Mouse (Mus musculus) limb, embryonic 14.5 days (tissue): ENCODE measurements around the gene Mrvi1. TPM values are rescaled to one million over a fixed set of nuclear protein-coding genes. Genes with fewer than 3 reads are reported as not detected.

Source experiments
- ATAC-seq: fragments of 200-750 bp; cut with Nextera tagmentation; 2 replicates; pipeline ENCODE4 v1.8.0; 2017; ENCODE audit warnings: low read depth, moderate number of reproducible peaks, moderate TSS enrichment; ENCODE audit not compliant: low FRiP score
- DNase-seq: peaks from one replicate; pipeline ENCODE4 v3.0.0-alpha.2; 2015; ENCODE audit warnings: low spot score
- H3K27ac ChIP-seq: fragments of 300-500 bp; sonication (generic); replicated peaks from 2 replicates; pipeline ENCODE4 v1.5.1; 2014; ENCODE audit warnings: low read depth, mild to moderate bottlenecking, low read length, moderate library complexity, mixed read lengths
- H3K27me3 ChIP-seq: fragments of 300-500 bp; sonication (generic); 2 replicates; pipeline ENCODE4 v1.6.1; 2014; ENCODE audit warnings: low read length, mixed read lengths; ENCODE audit not compliant: control insufficient read depth, insufficient read depth
- H3K36me3 ChIP-seq: fragments of 300-500 bp; sonication (generic); 2 replicates; pipeline ENCODE4 v1.6.1; 2014; ENCODE audit warnings: mild to moderate bottlenecking, low read length, moderate library complexity, mixed read lengths; ENCODE audit not compliant: control insufficient read depth, insufficient read depth
- H3K4me1 ChIP-seq: fragments of 300-500 bp; sonication (generic); 2 replicates; pipeline ENCODE4 v1.6.1; 2014; ENCODE audit warnings: antibody characterized with exemption, low read length, mixed read lengths; ENCODE audit not compliant: control insufficient read depth, insufficient read depth
- H3K4me2 ChIP-seq: fragments of 300-500 bp; sonication (generic); replicated peaks from 2 replicates; pipeline ENCODE4 v1.6.1; 2014; ENCODE audit warnings: low read depth, mild to moderate bottlenecking, low read length, moderate library complexity; ENCODE audit not compliant: severe bottlenecking
- H3K4me3 ChIP-seq: fragments of 300-500 bp; sonication (generic); replicated peaks from 2 replicates; pipeline ENCODE4 v1.5.1; 2014; ENCODE audit warnings: low read length
- H3K9ac ChIP-seq: fragments of 300-500 bp; sonication (generic); 2 replicates; pipeline ENCODE4 v1.6.1; 2014; ENCODE audit warnings: mild to moderate bottlenecking, low read depth, low read length, moderate library complexity; ENCODE audit not compliant: severe bottlenecking
- H3K9me3 ChIP-seq: fragments of 300-500 bp; sonication (generic); 2 replicates; pipeline ENCODE4 v1.6.1; 2016; ENCODE audit warnings: low read length; ENCODE audit not compliant: control insufficient read depth
- POLR2A ChIP-seq: fragments of 200-500 bp; IDR thresholded peaks from 2 replicates; pipeline ENCODE4 v1.8.0; 2012; ENCODE audit warnings: inconsistent platforms, mild to moderate bottlenecking, moderate library complexity, borderline replicate concordance; ENCODE audit not compliant: insufficient read depth, insufficient read length; ENCODE audit errors: extremely low read depth
- WGBS: fragments of 180-500 bp; shearing (Covaris S2); extraction: QIAGEN DNeasy Blood & Tissue Kit; methylation state at CpG from one replicate; pipeline ENCODE4 v1.1.7; 2014; 5-methylcytosine and 5-hydroxymethylcytosine counted together
- polyA plus RNA-seq, 2 experiments: library from polyadenylated mRNA; depleted of rRNA in 1 of 2; stranded (reverse) in 1 of 2; unstranded in 1 of 2; fragments of >200 nt; fragmentation: Nextera tagmentation in 1 of 2; extraction: Ambion mirVana in 1 of 2; gene quantifications; 2 replicates each; pipeline versions ENCODE4 v1.2.1 to v1.2.3; 2012 to 2014

Mrvi1 gene
- polyA plus RNA-seq, 2 experiments, result 1.0 to 1.2 TPM

DNA sequence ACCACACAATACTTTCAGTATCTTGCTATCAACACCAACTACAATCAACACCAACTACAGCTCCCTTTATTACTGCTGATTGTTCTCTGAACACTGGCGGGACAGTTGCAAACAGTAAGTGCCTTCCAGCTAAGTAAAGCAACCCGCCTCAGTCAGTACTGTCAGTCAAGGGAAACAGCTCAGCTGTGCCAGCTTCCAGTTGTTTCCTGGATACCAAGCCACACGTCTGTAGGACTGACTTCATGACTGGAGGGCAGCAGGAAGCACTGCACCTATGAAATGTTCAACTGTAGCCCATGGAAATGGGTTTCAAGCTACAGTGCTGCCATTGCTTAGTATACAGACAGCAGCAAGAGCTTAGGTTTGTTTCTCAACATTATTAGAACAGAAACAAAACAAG, 147.7 kb downstream of the Mrvi1 start:
- H3K27ac ChIP-seq, result no peak overlapping the region
- 57% methylated on average over 3 of the region's 3 CpGs for WGBS
- no peaks in the 10 kb centered on the region for H3K9me3 ChIP-seq
- H3K4me3 ChIP-seq, result no peak overlapping the region
- ATAC-seq (no peak), DNase-seq (no peak)
- TF ChIP-seq POLR2A, result no peak
- H3K27me3 ChIP-seq, result no peaks in the 10 kb centered on the region
- peaks cover 13% of the 10 kb centered on the region for H3K36me3 ChIP-seq
- no peaks in the 10 kb centered on the region for H3K4me1 ChIP-seq
- H3K4me2 ChIP-seq, result no peak overlapping the region
- H3K9ac ChIP-seq, result no peak overlapping the region

DNA sequence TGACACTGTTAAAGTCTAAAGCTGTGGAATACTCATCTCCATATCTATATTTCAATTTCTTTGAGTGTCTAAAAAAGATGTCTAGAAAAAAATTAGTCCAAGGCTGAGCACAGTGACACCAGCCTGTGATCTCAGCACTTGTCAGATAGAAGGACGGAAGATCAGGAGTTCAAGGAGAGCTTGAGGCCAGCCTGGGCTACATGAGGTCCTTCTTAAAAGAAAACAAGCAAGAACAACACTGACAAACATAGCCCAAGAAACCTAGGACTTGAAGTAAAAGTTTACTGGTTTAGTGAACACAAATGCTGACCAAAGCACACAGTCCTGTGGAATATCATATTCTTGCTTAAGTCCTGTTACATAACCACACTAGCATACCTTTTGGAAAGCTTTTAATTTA, 148.2 kb downstream of the Mrvi1 start:
- ATAC-seq (no peak), DNase-seq (no peak)
- H3K9me3 ChIP-seq, result no peaks in the 10 kb centered on the region
- H3K4me2 ChIP-seq, result no peak overlapping the region
- TF ChIP-seq POLR2A, result no peak
- no peak overlapping the region for H3K27ac ChIP-seq
- no peaks in the 10 kb centered on the region for H3K27me3 ChIP-seq
- H3K9ac ChIP-seq, result no peak overlapping the region
- H3K4me1 ChIP-seq, result no peaks in the 10 kb centered on the region
- no peak overlapping the region for H3K4me3 ChIP-seq
- 91% methylated on average over 1 of the region's 1 CpGs for WGBS
- peaks cover 13% of the 10 kb centered on the region for H3K36me3 ChIP-seq

DNA sequence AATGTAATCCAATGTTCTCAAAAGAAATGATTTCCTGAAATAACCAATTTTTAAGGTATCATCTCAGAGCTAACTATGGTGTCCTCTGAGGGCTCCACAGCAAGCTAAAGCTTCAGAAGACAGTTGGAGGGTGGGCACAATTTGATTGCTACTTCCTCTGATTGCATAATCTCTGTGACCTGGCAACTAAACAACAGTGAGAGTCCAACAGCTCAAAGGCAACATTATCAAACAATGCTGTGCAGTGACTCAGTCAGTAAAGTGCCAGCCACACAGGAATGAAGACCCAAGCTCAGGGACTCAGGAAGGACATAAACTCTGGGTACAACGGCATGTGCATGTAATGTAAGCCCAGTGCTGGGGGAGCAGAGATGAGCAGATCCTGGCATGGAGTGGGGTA, 149.2 kb downstream of the Mrvi1 start:
- H3K36me3 ChIP-seq, result peaks cover 19% of the 10 kb centered on the region
- no peaks in the 10 kb centered on the region for H3K9me3 ChIP-seq
- ATAC-seq (no peak), DNase-seq (no peak)
- WGBS, result 68% methylated on average over 1 of the region's 1 CpGs
- H3K27ac ChIP-seq, result no peak overlapping the region
- H3K27me3 ChIP-seq, result no peaks in the 10 kb centered on the region
- TF ChIP-seq POLR2A, result no peak
- H3K4me2 ChIP-seq, result no peak overlapping the region
- H3K4me1 ChIP-seq, result no peaks in the 10 kb centered on the region
- H3K4me3 ChIP-seq, result no peak overlapping the region
- H3K9ac ChIP-seq, result no peak overlapping the region

DNA sequence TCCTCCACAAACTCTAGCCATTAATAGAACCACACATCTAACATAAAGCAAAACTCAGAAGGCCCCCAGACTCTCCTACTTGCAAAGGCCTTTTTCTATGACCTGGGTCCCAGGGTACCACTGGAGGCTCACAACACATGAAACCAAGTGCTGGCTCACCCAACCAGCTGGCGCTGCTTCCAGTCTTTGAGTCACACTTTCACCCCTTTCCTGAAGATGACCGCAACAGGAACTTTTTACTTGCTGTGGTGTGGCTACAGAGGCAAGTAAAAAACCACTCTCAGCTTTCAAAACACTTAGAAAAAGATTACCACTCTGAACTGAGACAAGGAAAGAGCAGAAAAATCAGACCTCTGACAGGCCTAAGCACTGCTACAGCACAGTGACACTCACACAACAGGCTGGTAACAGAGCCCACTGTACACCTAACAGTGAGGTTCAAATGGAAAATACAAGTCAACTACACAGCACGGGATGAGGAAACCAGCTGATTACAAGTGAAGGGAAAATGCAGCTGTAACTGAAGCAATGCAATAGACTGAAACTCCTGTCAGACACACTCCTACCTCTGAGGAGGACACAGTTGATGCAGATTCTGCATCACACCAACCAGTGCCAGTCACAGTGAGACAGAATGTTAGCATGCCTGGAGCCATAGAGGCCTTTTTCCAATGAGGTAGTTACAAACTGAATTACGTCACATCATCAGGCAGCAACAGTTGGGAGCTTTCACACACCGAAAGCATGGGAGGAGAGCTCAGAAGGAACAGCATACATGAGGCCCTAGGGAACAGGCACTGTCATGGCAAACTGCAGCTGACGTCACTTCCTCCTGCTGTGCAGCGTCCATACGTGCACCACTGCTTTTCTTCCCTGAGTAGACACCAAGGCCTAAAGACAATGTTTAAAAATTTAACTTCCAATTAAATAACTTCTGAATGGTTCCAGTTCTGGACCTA, 158.0 kb downstream of the Mrvi1 start:
- Histone ChIP-seq H3K27me3 (no peaks in the 10 kb centered on the region), H3K27ac (no peak overlapping the region), H3K36me3 (peaks cover 17% of the 10 kb centered on the region), H3K4me1 (peaks cover 17% of the 10 kb centered on the region; the same call in 1 of the 2 replicates), H3K4me3 (no peak overlapping the region), H3K9ac (no peak overlapping the region), H3K4me2 (no peak overlapping the region), H3K9me3 (no peaks in the 10 kb centered on the region)
- ATAC-seq, result no peak
- TF ChIP-seq POLR2A, result no peak
- 76% methylated on average over 8 of the region's 8 CpGs for WGBS
- DNase-seq, result no peak

DNA sequence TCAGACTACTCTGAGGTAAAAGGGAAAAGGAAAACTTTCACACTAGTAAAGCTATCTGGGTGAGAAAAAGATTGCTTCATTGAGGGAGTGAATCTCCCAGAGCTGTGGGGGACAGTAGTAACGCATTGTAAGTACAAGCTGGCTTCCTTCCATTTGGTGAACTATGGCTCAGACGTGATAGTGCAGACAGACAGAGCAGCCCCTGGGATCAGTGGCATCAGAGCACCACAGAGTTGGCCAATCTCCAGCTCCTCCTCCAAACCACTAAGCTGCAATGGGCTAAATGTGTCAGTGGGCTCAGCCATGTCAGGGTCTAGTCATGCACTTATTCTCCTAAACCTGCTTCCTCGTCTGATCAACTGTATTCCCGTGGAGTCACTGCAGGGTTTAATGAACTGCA, 158.7 kb downstream of the Mrvi1 start:
- Histone ChIP-seq H3K36me3 (peaks cover 13% of the 10 kb centered on the region), H3K9me3 (no peaks in the 10 kb centered on the region), H3K4me2 (no peak overlapping the region), H3K4me3 (no peak overlapping the region), H3K4me1 (peaks cover 17% of the 10 kb centered on the region; the same call in 1 of the 2 replicates), H3K9ac (no peak overlapping the region), H3K27me3 (no peaks in the 10 kb centered on the region), H3K27ac (no peak overlapping the region)
- ATAC-seq, result no peak
- 58% methylated on average over 4 of the region's 4 CpGs for WGBS
- no peak for DNase-seq
- TF ChIP-seq POLR2A, result no peak

DNA sequence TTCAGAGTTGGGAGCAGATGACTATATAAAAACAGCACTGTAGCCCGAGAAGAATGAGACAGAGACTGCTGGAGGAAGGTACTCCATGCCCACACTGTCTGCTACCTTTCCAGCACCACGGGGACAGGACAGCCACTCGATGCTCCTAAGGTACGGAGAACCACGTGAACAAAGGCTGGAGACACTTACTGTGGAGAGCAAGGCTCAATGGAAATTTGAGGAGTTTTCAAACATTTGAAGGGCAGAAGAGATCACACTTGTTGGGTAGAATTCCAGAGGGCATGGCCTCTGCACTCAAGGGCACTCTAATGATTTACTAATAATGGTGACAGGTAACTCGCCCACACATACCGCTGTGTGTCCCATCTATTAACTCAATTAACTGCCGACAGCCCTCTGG, 159.2 kb downstream of the Mrvi1 start:
- Histone ChIP-seq H3K9me3 (no peaks in the 10 kb centered on the region), H3K4me2 (no peak overlapping the region), H3K27ac (no peak overlapping the region), H3K4me1 (peaks cover 17% of the 10 kb centered on the region; the same call in 1 of the 2 replicates), H3K36me3 (peaks cover 11% of the 10 kb centered on the region), H3K27me3 (no peaks in the 10 kb centered on the region), H3K9ac (no peak overlapping the region), H3K4me3 (no peak overlapping the region)
- DNase-seq (no peak), ATAC-seq (no peak)
- WGBS, result 79% methylated on average over 8 of the region's 8 CpGs
- no peak for TF ChIP-seq POLR2A
